Mouse (Mus musculus): Measurements from ENCODE around the gene Gfi1b. TPM values are rescaled to one million over a fixed set of nuclear protein-coding genes. Genes with fewer than 3 reads are reported as not detected.

Gfi1b gene
- polyA plus RNA-seq, 1 experiment from 2014 or later, result 0.51 TPM

DNA sequence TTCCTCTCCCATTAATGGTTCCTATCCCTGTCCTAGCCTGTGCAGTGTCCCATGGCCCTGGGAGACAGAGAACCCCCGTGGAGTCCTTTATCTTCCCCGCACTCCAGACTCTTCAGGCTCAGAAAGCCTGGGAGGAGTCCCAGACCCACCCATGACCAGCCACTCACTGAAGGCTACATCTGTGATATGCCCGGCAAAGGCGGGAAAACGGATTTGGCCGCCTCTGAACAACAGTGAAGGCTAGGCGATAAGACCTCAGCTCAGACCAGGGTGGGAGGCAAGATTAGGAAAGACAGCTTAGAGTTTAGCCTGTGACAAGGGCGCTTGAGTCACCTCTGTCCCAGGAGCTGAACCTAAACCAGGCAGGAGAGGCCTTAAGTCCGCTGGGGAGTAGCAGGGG is 4.9 kb downstream of the Gfi1b start:
- DNase-seq, result no peak
- WGBS, result 74% methylated on average over 9 of the region's 9 CpGs
- TF ChIP-seq CTCF (IDR thresholded peaks at IDR 0.05; ENCODE audit: low read depth), result no peak
- Histone ChIP-seq H3K27me3 (ENCODE audit: insufficient read depth, low read length) (peaks cover 12% of the 10 kb centered on the region), H3K9me3 (ENCODE audit: low read depth, low read length) (no peaks in the 10 kb centered on the region), H3K4me3 (ENCODE audit: low read depth, low read length) (no peak overlapping the region), H3K27ac (ENCODE audit: low read depth) (no peak overlapping the region), H3K9ac (no peak overlapping the region), H3K4me1 (ENCODE audit: insufficient read depth) (no peaks in the 10 kb centered on the region), H3K4me2 (no peak overlapping the region), H3K36me3 (ENCODE audit: insufficient read depth) (no peaks in the 10 kb centered on the region)
- no peak; the same call in 1 of the 2 replicates for ATAC-seq (ENCODE audit: insufficient read depth)

DNA sequence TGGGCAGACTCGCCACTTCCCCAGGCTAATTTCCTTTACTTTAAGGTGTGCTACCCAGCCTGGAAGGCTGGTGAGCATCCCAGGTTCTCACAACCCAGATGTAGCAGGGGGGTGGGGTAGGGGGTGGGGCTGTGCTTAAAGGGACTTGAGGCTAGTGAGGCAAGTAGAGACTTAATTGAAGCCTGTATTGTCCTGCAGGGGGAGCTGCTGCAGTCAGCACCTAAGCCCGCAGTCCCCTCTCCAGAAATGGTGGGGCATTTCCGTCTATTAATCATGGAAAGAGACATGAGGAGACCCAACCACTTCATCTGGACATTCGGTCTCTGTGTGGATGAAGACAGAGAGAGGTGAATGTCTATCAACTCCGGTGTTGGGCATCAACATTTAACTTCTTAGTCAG is 5.4 kb downstream of the Gfi1b start:
- H3K4me2 ChIP-seq, result no peak overlapping the region
- peak; percentile 38 for DNase-seq
- 32% methylated on average over 5 of the region's 5 CpGs for WGBS
- no peak overlapping the region for H3K9ac ChIP-seq
- H3K36me3 ChIP-seq (ENCODE audit: insufficient read depth), result no peaks in the 10 kb centered on the region
- ATAC-seq (ENCODE audit: insufficient read depth), result no peak
- no peaks in the 10 kb centered on the region for H3K4me1 ChIP-seq (ENCODE audit: insufficient read depth)
- no peaks in the 10 kb centered on the region for H3K9me3 ChIP-seq (ENCODE audit: low read depth, low read length)
- H3K27ac ChIP-seq (ENCODE audit: low read depth), result no peak overlapping the region
- peak; percentile 39 for TF ChIP-seq CTCF (IDR thresholded peaks at IDR 0.05; ENCODE audit: low read depth)
- peaks cover 9% of the 10 kb centered on the region for H3K27me3 ChIP-seq (ENCODE audit: insufficient read depth, low read length)
- no peak overlapping the region for H3K4me3 ChIP-seq (ENCODE audit: low read depth, low read length)

DNA sequence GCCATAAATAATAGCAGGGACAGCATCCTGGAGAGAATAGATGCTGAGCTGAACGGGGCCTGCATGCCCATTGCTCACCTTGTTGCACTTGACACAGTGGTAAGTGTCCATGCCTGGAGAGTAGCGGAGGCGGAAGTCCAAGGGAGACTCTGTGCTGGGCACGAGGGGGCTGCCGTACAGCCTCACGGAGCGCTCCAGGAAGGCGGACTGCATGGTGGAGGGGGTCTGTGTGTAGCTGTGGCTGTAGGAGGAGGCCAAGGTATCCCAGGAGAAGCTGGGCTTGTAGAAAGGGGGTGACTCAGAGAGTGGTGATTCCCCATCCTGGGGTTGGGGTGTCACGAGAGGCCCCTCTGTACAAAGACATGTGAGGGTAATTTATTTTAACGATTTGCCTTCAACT is 8.2 kb downstream of the Gfi1b start:
- H3K4me3 ChIP-seq (ENCODE audit: low read depth, low read length), result no peak overlapping the region
- no peaks in the 10 kb centered on the region for H3K36me3 ChIP-seq (ENCODE audit: insufficient read depth)
- 86% methylated on average over 10 of the region's 10 CpGs for WGBS
- DNase-seq, result no peak
- H3K4me2 ChIP-seq, result no peak overlapping the region
- H3K27ac ChIP-seq (ENCODE audit: low read depth), result no peak overlapping the region
- no peak for TF ChIP-seq CTCF (IDR thresholded peaks at IDR 0.05; ENCODE audit: low read depth)
- no peak for ATAC-seq (ENCODE audit: insufficient read depth)
- H3K9ac ChIP-seq, result no peak overlapping the region
- H3K4me1 ChIP-seq (ENCODE audit: insufficient read depth), result no peaks in the 10 kb centered on the region
- no peaks in the 10 kb centered on the region for H3K9me3 ChIP-seq (ENCODE audit: low read depth, low read length)
- no peaks in the 10 kb centered on the region for H3K27me3 ChIP-seq (ENCODE audit: insufficient read depth, low read length)

GRCm38 (mm10) chr2:28612436-28613063 is 9.2 kb downstream of the Gfi1b start:
- Histone ChIP-seq H3K9me3 (ENCODE audit: low read depth, low read length) (no peaks in the 10 kb centered on the region), H3K4me3 (ENCODE audit: low read depth, low read length) (no peak overlapping the region), H3K27me3 (ENCODE audit: insufficient read depth, low read length) (no peaks in the 10 kb centered on the region), H3K4me2 (no peak overlapping the region), H3K36me3 (ENCODE audit: insufficient read depth) (no peaks in the 10 kb centered on the region), H3K9ac (no peak overlapping the region), H3K4me1 (ENCODE audit: insufficient read depth) (no peaks in the 10 kb centered on the region), H3K27ac (ENCODE audit: low read depth) (no peak overlapping the region)
- WGBS, result 62% methylated on average over 10 of the region's 10 CpGs
- DNase-seq (no peak), ATAC-seq (ENCODE audit: insufficient read depth) (no peak)
- TF ChIP-seq CTCF (IDR thresholded peaks at IDR 0.05; ENCODE audit: low read depth), result no peak

- Histone ChIP-seq H3K4me1 (ENCODE audit: insufficient read depth) (no peaks in the 10 kb centered on the region), H3K9ac (no peak overlapping the region), H3K36me3 (ENCODE audit: insufficient read depth) (no peaks in the 10 kb centered on the region), H3K27ac (ENCODE audit: low read depth) (no peak overlapping the region), H3K27me3 (ENCODE audit: insufficient read depth, low read length) (no peaks in the 10 kb centered on the region), H3K9me3 (ENCODE audit: low read depth, low read length) (no peaks in the 10 kb centered on the region), H3K4me2 (no peak overlapping the region), H3K4me3 (ENCODE audit: low read depth, low read length) (no peak overlapping the region)
- ATAC-seq (ENCODE audit: insufficient read depth) (no peak), DNase-seq (no peak)
- no peak for TF ChIP-seq CTCF (IDR thresholded peaks at IDR 0.05; ENCODE audit: low read depth)
- WGBS, result 75% methylated on average over 17 of the region's 17 CpGs
Measured at GRCm38 (mm10) chr2:28611407-28611787, 10.4 kb downstream of the Gfi1b start.

GRCm38 (mm10) chr2:28610716-28611406 is 10.9 kb downstream of the Gfi1b start:
- TF ChIP-seq CTCF (IDR thresholded peaks at IDR 0.05; ENCODE audit: low read depth), result no peak
- 71% methylated on average over 12 of the region's 12 CpGs for WGBS
- Histone ChIP-seq H3K9me3 (ENCODE audit: low read depth, low read length) (no peaks in the 10 kb centered on the region), H3K9ac (no peak overlapping the region), H3K27ac (ENCODE audit: low read depth) (no peak overlapping the region), H3K4me3 (ENCODE audit: low read depth, low read length) (no peak overlapping the region), H3K4me1 (ENCODE audit: insufficient read depth) (no peaks in the 10 kb centered on the region), H3K36me3 (ENCODE audit: insufficient read depth) (no peaks in the 10 kb centered on the region), H3K27me3 (ENCODE audit: insufficient read depth, low read length) (no peaks in the 10 kb centered on the region), H3K4me2 (no peak overlapping the region)
- ATAC-seq (ENCODE audit: insufficient read depth), result no peak
- DNase-seq, result no peak

GRCm38 (mm10) chr2:28609851-28610250 is 11.9 kb downstream of the Gfi1b start:
- Histone ChIP-seq H3K36me3 (ENCODE audit: insufficient read depth) (no peaks in the 10 kb centered on the region), H3K4me3 (ENCODE audit: low read depth, low read length) (no peak overlapping the region), H3K27me3 (ENCODE audit: insufficient read depth, low read length) (no peaks in the 10 kb centered on the region), H3K9ac (no peak overlapping the region), H3K27ac (ENCODE audit: low read depth) (no peak overlapping the region), H3K9me3 (ENCODE audit: low read depth, low read length) (no peaks in the 10 kb centered on the region), H3K4me1 (ENCODE audit: insufficient read depth) (no peaks in the 10 kb centered on the region), H3K4me2 (no peak overlapping the region)
- WGBS, result 61% methylated on average over 10 of the region's 10 CpGs
- ATAC-seq (ENCODE audit: insufficient read depth) (no peak), DNase-seq (peak; percentile 37)
- no peak for TF ChIP-seq CTCF (IDR thresholded peaks at IDR 0.05; ENCODE audit: low read depth)

All from lung, embryonic 14.5 days (tissue).